Mouse (Mus musculus) forebrain, postnatal 0 days (tissue): ENCODE data around the gene Ercc8. TPM values are rescaled to one million over a fixed set of nuclear protein-coding genes. Genes with fewer than 3 reads are reported as not detected.

Experiments
- ATAC-seq: fragments of 200-750 bp; cut with Nextera tagmentation; 2 replicates; pipeline ENCODE4 v1.8.0; 2017; ENCODE audit warnings: mild to moderate bottlenecking, moderate library complexity
- DNase-seq: peaks from one replicate; pipeline ENCODE4 v3.0.0-alpha.2; 2015
- H3K27ac ChIP-seq: fragments of 300-500 bp; sonication (generic); 2 replicates; pipeline ENCODE4 v1.5.1; 2014; ENCODE audit warnings: low read depth, mild to moderate bottlenecking, antibody characterized with exemption, low read length, moderate library complexity, mixed read lengths
- H3K27me3 ChIP-seq: fragments of 300-500 bp; sonication (generic); 2 replicates; pipeline ENCODE4 v1.6.1; 2014; ENCODE audit warnings: mild to moderate bottlenecking, low read length, mixed read lengths; ENCODE audit not compliant: insufficient read depth
- H3K36me3 ChIP-seq: fragments of 300-500 bp; sonication (generic); 2 replicates; pipeline ENCODE4 v1.6.1; 2014; ENCODE audit warnings: mild to moderate bottlenecking, moderate library complexity; ENCODE audit not compliant: insufficient read depth
- H3K4me1 ChIP-seq: fragments of 300-500 bp; sonication (generic); 2 replicates; pipeline ENCODE4 v1.6.1; 2014; ENCODE audit warnings: antibody characterized with exemption; ENCODE audit not compliant: insufficient read depth
- H3K4me2 ChIP-seq: fragments of 300-500 bp; sonication (generic); 2 replicates; pipeline ENCODE4 v1.6.1; 2014; ENCODE audit warnings: low read depth, mild to moderate bottlenecking, moderate library complexity
- H3K4me3 ChIP-seq: fragments of 300-500 bp; sonication (generic); 2 replicates; pipeline ENCODE4 v1.5.1; 2014; ENCODE audit warnings: low read depth, low read length, mixed read lengths
- H3K9ac ChIP-seq: fragments of 300-500 bp; sonication (generic); 2 replicates; pipeline ENCODE4 v1.6.1; 2014; ENCODE audit warnings: mild to moderate bottlenecking
- H3K9me3 ChIP-seq: fragments of 300-500 bp; sonication (generic); 2 replicates; pipeline ENCODE4 v1.6.1; 2016; ENCODE audit warnings: low read length
- CTCF ChIP-seq: sonication (generic); IDR thresholded peaks from 2 replicates; pipeline ENCODE4 v1.5.1; 2016; ENCODE audit warnings: antibody characterized with exemption, control low read depth, low read depth
- WGBS: fragments of 180-500 bp; shearing (Covaris S2); extraction: QIAGEN DNeasy Blood & Tissue Kit; methylation state at CpG from one replicate; pipeline ENCODE4 v1.1.7; 2014; 5-methylcytosine and 5-hydroxymethylcytosine counted together
- polyA plus RNA-seq: library from polyadenylated mRNA; unstranded; fragments of >200 nt; fragmentation: Nextera tagmentation; extraction: Ambion mirVana; gene quantifications from 2 replicates; pipeline ENCODE4 v1.2.1, GENCODE M21; 2015
- total RNA-seq: library from RNA; depleted of rRNA; stranded (reverse); fragments of >200 nt; gene quantifications from 2 replicates; pipeline ENCODE4 v1.2.3, GENCODE M21; 2014

Ercc8 gene
- total and polyA plus RNA-seq, 2 experiments from 2014 or later: 28.4 to 38.3 TPM

DNA sequence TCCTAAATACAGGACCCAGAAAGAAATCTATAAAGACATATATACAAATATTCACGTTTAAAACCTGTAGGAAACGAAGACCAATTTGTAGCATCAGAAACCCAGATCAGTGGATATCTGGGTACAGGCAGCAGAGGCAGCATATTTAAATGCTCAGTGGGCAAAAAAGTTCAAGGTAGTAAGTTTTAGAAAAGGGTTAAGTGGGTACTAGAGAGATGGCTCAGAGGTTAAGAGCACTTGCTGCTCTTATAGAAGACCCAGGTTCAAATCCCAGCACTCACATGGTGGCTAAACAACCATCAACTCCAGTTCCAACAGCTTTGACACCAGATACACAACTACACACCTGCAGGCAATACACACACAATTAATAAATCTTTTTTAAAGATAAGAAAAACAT lies 1.4 kb upstream of the Ercc8 start:
- no peaks in the 10 kb centered on the region for H3K4me1 ChIP-seq
- H3K27me3 ChIP-seq: no peaks in the 10 kb centered on the region

DNA sequence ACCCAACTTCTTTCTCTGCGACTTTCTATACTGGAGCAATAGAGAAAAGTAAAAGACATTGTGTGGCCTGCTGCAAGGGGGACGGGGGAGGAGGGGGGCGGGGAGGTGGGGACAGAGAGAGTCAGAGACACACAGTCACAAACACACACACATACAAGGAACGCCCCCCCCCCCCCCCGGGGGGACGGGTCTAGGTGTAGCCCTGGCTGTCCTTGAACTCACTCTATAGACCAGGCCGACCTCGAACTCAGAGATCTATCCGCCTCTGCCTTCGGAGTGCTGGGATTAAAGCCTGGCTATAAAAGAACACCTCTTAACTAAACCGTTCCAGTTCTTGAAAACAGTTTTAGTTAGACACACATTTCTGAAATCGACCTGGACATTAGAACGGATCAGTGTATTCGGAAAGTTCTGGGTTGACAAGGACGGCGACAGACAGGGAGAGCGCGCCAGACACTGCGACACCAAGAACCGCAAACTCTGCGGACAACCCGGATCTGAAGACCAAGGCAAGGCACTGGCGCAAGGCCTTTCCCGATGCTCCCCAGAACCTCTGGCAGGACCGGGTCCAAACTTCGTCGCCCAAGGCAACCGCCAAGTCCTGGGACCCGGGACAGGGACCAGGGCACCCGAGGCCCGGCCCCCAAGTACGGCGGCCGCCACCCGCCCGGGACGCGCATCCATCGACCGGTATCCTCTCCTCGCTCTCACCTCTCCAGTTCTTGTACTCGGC lies 633 bp upstream of the Ercc8 start:
- peak; percentile 69; the same call in 1 of the 2 replicates for ATAC-seq
- TF ChIP-seq CTCF: no peak
- H3K27ac ChIP-seq: 0 out of 2 replicates have a peak overlapping the region, but pooled peaks have one; percentile 23
- H3K9me3 ChIP-seq: no peaks in the 10 kb centered on the region
- peak overlapping the region; percentile 69 for H3K9ac ChIP-seq
- peak overlapping the region; percentile 89 for H3K4me3 ChIP-seq
- no peaks in the 10 kb centered on the region for H3K4me1 ChIP-seq
- DNase-seq: peak; percentile 42
- peaks cover 4% of the 10 kb centered on the region; the same call in 1 of the 2 replicates for H3K36me3 ChIP-seq
- no peaks in the 10 kb centered on the region for H3K27me3 ChIP-seq
- peak overlapping the region; percentile 92 for H3K4me2 ChIP-seq
- 3% methylated on average over 42 of the region's 42 CpGs for WGBS

More for the DNA sequence above, 1.4 kb upstream of the Ercc8 start:
- H3K4me3 ChIP-seq: no peak overlapping the region
- H3K4me2 ChIP-seq: no peak overlapping the region
- DNase-seq: no peak
- 80% methylated on average over 2 of the region's 2 CpGs for WGBS
- no peaks in the 10 kb centered on the region for H3K9me3 ChIP-seq
- no peak overlapping the region for H3K27ac ChIP-seq
- no peak for ATAC-seq
- no peak overlapping the region for H3K9ac ChIP-seq
- TF ChIP-seq CTCF: no peak
- peaks cover 4% of the 10 kb centered on the region; the same call in 1 of the 2 replicates for H3K36me3 ChIP-seq

DNA sequence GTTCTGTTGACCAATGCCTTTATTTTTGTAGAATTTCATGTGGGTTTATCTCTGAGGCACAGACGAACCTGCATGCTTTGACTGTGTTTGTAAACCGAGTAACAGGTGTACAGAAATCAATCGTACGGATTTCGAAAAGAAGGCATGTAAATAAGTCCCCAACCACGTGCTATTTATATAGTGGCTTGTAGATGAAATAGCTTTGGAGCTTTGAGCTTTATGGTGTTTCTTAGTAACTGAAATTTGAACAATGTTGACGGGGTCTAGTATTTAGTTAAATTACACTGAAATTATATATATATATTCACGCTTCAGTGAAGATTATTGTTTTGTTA lies 677 bp downstream of the Ercc8 start:
- Histone ChIP-seq H3K4me3 (peak overlapping the region; percentile 89), H3K27me3 (no peaks in the 10 kb centered on the region), H3K9me3 (no peaks in the 10 kb centered on the region), H3K9ac (peak overlapping the region; percentile 69), H3K4me2 (peak overlapping the region; percentile 92), H3K36me3 (peaks cover 4% of the 10 kb centered on the region), H3K27ac (no peak overlapping the region), H3K4me1 (no peaks in the 10 kb centered on the region)
- DNase-seq (no peak), ATAC-seq (no peak)
- no peak for TF ChIP-seq CTCF
- WGBS: 6% methylated on average over 8 of the region's 8 CpGs

DNA sequence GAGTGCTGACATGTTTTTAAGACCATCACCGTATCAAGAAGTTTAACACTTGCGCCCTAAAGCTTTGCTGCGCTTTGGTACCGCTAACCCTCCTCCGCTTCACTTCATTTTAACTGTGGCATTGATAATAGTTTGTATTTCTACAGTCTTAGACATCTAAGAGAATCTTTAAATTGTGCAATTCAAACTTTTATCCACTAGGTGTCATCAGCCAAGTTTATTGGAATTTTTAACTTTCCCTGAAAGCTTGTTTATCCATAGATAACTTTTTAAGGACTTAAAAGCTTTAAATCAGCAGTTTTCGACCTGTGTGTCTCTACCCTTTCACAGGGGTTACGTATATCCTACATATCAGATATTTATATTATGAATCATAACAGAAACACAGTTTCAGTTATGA lies 1.4 kb downstream of the Ercc8 start:
- H3K27me3 ChIP-seq: no peaks in the 10 kb centered on the region
- no peak for ATAC-seq
- no peaks in the 10 kb centered on the region for H3K4me1 ChIP-seq
- no peak overlapping the region for H3K9ac ChIP-seq
- peak; percentile 57 for TF ChIP-seq CTCF
- H3K9me3 ChIP-seq: no peaks in the 10 kb centered on the region
- no peak overlapping the region for H3K27ac ChIP-seq
- no peak overlapping the region for H3K4me3 ChIP-seq
- peaks cover 4% of the 10 kb centered on the region for H3K36me3 ChIP-seq
- peak; percentile 47 for DNase-seq
- H3K4me2 ChIP-seq: no peak overlapping the region
- WGBS: 65% methylated on average over 7 of the region's 7 CpGs

DNA sequence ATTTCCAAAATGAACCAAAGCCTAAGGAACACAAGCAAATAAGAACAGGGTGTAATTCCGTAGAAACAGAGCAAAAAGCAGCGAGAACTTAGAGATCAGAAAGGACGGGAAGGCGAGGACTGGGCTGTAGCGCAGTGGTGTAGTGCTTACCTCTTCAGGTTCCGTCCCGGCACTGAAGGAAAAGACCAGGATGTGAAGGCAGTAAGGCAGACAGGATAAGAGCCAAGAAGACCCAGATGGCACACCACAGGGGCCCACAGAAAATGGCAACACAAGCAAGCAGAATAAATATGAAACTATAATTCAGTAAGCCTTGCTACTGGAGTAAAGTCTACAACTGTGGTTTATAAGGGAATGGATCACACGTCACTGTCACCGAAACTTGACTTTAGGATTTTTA lies 5.4 kb downstream of the Ercc8 start:
- 88% methylated on average over 9 of the region's 9 CpGs for WGBS
- peak; percentile 8 for DNase-seq
- no peak for TF ChIP-seq CTCF
- Histone ChIP-seq H3K9ac (no peak overlapping the region), H3K4me2 (no peak overlapping the region), H3K36me3 (peaks cover 4% of the 10 kb centered on the region), H3K27me3 (no peaks in the 10 kb centered on the region), H3K9me3 (no peaks in the 10 kb centered on the region), H3K4me1 (no peaks in the 10 kb centered on the region), H3K27ac (no peak overlapping the region), H3K4me3 (no peak overlapping the region)
- ATAC-seq: no peak; the same call in 1 of the 2 replicates

DNA sequence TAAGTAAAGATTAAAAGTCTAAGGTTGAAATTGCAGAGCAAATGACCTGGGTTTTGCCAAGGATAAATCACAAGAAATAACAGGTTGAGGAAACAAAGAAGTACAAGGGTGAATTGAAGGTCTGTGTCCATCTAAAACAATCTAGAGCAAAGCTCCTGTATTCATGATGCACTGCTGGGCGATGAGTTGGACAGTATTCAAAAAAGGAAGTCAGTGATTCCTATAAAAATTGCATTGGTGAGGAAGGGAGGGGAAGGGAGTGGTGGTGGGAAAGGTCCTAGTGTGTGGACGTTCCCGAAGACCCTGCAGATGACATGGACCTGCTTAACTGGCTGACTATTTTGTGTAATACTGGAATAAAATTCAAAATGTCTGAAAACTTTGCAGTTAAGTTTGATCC lies 6.1 kb downstream of the Ercc8 start:
- no peaks in the 10 kb centered on the region for H3K27me3 ChIP-seq
- ATAC-seq: no peak
- no peaks in the 10 kb centered on the region for H3K9me3 ChIP-seq
- no peaks in the 10 kb centered on the region for H3K4me1 ChIP-seq
- H3K9ac ChIP-seq: no peak overlapping the region
- no peak overlapping the region for H3K4me2 ChIP-seq
- H3K36me3 ChIP-seq: peaks cover 4% of the 10 kb centered on the region
- TF ChIP-seq CTCF: no peak
- no peak overlapping the region for H3K27ac ChIP-seq
- 93% methylated on average over 3 of the region's 3 CpGs for WGBS
- H3K4me3 ChIP-seq: no peak overlapping the region
- no peak for DNase-seq

DNA sequence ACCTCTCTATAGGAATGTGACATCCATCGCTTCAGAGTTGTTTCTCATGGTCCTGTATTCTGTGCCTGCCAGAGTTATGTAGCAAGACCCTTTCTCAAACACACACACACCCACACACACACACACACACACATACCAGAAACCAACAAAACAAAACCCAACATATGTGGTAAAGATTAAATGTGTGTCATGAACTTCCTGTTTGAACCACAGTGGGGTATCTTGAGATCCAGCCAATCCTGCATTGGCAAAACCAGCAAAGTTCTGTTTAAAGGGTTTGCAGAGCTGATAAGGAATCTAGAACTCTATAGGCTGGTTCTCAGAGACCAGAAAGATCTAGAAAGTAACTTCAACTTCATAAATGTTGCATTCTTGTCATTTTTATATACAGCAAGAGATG lies 11.5 kb downstream of the Ercc8 start:
- Histone ChIP-seq H3K27me3 (no peaks in the 10 kb centered on the region), H3K4me2 (no peak overlapping the region), H3K4me3 (no peak overlapping the region), H3K9me3 (no peaks in the 10 kb centered on the region), H3K4me1 (no peaks in the 10 kb centered on the region), H3K9ac (no peak overlapping the region), H3K36me3 (peaks cover 21% of the 10 kb centered on the region), H3K27ac (no peak overlapping the region)
- no peak for TF ChIP-seq CTCF
- DNase-seq (no peak), ATAC-seq (no peak)
- 98% methylated on average over 1 of the region's 1 CpGs for WGBS
